Mouse (Mus musculus) ES-Bruce4 (cell line): ENCODE results near the gene Rfx2.
A peak's percentile ranks its signal among the peaks of the same experiment; 100 is the strongest.

ENCODE experiments used
- CTCF ChIP-seq: IDR thresholded peaks from one replicate; pipeline ENCODE4 v1.8.1; 2011; ENCODE audit warnings: low read depth, low read length
- EP300 ChIP-seq: IDR thresholded peaks from 2 replicates; pipeline ENCODE4 v1.6.1; 2011; ENCODE audit warnings: low read depth, low read length; ENCODE audit not compliant: insufficient read depth
- POLR2A ChIP-seq: IDR thresholded peaks from one replicate; pipeline ENCODE4 v1.8.1; 2011; ENCODE audit warnings: low read length; ENCODE audit not compliant: insufficient read depth

DNA sequence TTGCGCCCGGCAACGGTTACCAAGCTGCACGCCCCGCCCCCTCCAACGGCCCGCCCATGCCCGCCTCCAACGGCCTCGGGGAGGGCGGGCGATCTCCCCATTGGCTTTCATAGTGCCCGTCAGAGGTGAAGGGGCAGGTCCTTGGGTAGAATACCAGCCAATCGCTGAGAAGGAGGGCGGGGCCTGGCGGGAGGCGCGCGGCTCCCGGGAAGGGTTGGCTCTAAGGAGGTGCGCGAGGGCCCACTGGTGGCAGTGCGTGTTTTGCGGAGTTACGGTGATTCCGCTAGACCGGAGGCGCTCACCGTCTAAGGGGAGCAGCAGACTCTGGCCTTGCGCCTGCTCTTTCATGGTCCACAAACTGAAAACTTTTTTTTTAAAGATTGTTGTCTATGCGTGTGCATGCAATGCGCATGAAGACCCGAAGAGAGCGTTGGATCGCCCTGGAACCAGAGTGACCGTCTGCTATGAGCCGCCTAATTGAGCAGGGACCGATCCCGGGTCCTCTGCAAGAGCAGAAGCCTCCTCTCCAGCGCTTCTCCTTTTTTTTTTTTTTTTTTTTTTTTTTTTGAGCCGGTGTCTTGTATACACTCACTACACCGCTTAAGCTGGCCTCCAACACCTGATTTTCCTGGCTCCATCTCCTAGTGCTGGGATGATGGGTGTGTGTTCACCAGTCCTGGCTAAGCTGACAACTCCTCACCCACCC, 451 bp upstream of the Rfx2 start:
- TF ChIP-seq POLR2A (no peak), CTCF (peak; percentile 43), EP300 (peak; percentile 28; the same call in 1 of the 2 replicates)
